Mouse (Mus musculus): Measurements from ENCODE around the gene Snrnp25. TPM values are rescaled to one million over a fixed set of nuclear protein-coding genes. Genes with fewer than 3 reads are reported as not detected.

Snrnp25 gene
- total and polyA plus RNA-seq, 3 experiments = 130 to 158 TPM; not detected in 1

GRCm38 (mm10) chr11:32186031-32186430 lies 19.2 kb upstream of the Snrnp25 start:
- Histone ChIP-seq H3K4me3 (ENCODE audit: control insufficient read depth in 1 of 2, insufficient read depth in 1 of 2, low read depth in 2 of 2, low read length in 2 of 2) (no peak overlapping the region), H3K4me1 (ENCODE audit: control insufficient read depth in 1 of 2, insufficient read depth in 2 of 2, low read length in 2 of 2) (no peaks in the 10 kb centered on the region), H3K27ac (ENCODE audit: control insufficient read depth, low read depth, low read length) (no peak overlapping the region), H3K27me3 (ENCODE audit: control insufficient read depth in 1 of 2, insufficient read depth in 2 of 2, low read length in 2 of 2) (no peaks in the 10 kb centered on the region), H3K79me2 (ENCODE audit: control insufficient read depth, insufficient read depth, low read length, poor library complexity) (no peaks in the 10 kb centered on the region), H3K36me3 (ENCODE audit: control insufficient read depth in 1 of 2, insufficient read depth in 2 of 2, low read length in 2 of 2) (peaks cover 0 to 2% of the 10 kb centered on the region in 2 experiments; a peak in 1 of 4 replicates), H3K9me3 (replicated peaks; ENCODE audit: insufficient read depth, low read length) (no peaks in the 10 kb centered on the region), H3K9ac (ENCODE audit: control insufficient read depth, low read depth, low read length, poor library complexity, severe bottlenecking) (no peak overlapping the region)
- DNase-seq (ENCODE audit: low read depth, low spot score) = no peak
- TF ChIP-seq TAL1 (IDR thresholded peaks at IDR 0.05; ENCODE audit: low read length) (no peak), GATA1 (IDR thresholded peaks at IDR 0.05; ENCODE audit: low read depth, low read length) (no peak), BHLHE40 (IDR thresholded peaks at IDR 0.05; ENCODE audit: borderline replicate concordance, low read depth, low read length) (no peak), MAZ (IDR thresholded peaks at IDR 0.05; ENCODE audit: low read depth, low read length) (no peak), RAD21 (IDR thresholded peaks at IDR 0.05; ENCODE audit: low read depth, low read length) (no peak), SIN3A (IDR thresholded peaks at IDR 0.05; ENCODE audit: low read length) (no peak), TCF12 (IDR thresholded peaks at IDR 0.05; ENCODE audit: low read depth, low read length) (no peak), MXI1 (IDR thresholded peaks at IDR 0.05; ENCODE audit: low read depth, low read length) (no peak), MAX (IDR thresholded peaks at IDR 0.05; ENCODE audit: low read length) (no peak), RCOR1 (IDR thresholded peaks at IDR 0.05; ENCODE audit: low read depth, low read length) (no peak), EP300 (IDR thresholded peaks at IDR 0.05; ENCODE audit: low read depth in 1 of 2, low read length in 2 of 2) (no peak), CTCF (IDR thresholded peaks at IDR 0.05 in 2 of 3, conservative IDR thresholded peaks at IDR 0.05 in 1 of 3; ENCODE audit: control insufficient read depth in 1 of 3, insufficient read depth in 1 of 3, low read depth in 2 of 3, low read length in 3 of 3, poor library complexity in 1 of 3, severe bottlenecking in 1 of 3) (no peak), GABPA (IDR thresholded peaks at IDR 0.05; ENCODE audit: low read depth, low read length) (no peak), E2F4 (IDR thresholded peaks at IDR 0.05; ENCODE audit: borderline replicate concordance, low read depth, low read length) (no peak), ETS1 (IDR thresholded peaks at IDR 0.05; ENCODE audit: low read depth, low read length) (no peak), MYB (IDR thresholded peaks at IDR 0.05; ENCODE audit: low read depth, low read length) (no peak), MYC (IDR thresholded peaks at IDR 0.05; ENCODE audit: low read depth, low read length) (no peak), TBP (IDR thresholded peaks at IDR 0.05; ENCODE audit: low read depth, low read length) (no peak)

- no peaks in the 10 kb centered on the region for H3K27me3 ChIP-seq (ENCODE audit: control insufficient read depth in 1 of 2, insufficient read depth in 2 of 2, low read length in 2 of 2)
- H3K4me1 ChIP-seq (ENCODE audit: control insufficient read depth in 1 of 2, insufficient read depth in 2 of 2, low read length in 2 of 2) = no peaks in the 10 kb centered on the region
- H3K9me3 ChIP-seq (replicated peaks; ENCODE audit: insufficient read depth, low read length) = no peaks in the 10 kb centered on the region
- peak; percentile 30 to 46 (median 45) for TF ChIP-seq CTCF (IDR thresholded peaks at IDR 0.05 in 2 of 3, conservative IDR thresholded peaks at IDR 0.05 in 1 of 3; ENCODE audit: control insufficient read depth in 1 of 3, insufficient read depth in 1 of 3, low read depth in 2 of 3, low read length in 3 of 3, poor library complexity in 1 of 3, severe bottlenecking in 1 of 3)
- TF ChIP-seq MAFK (IDR thresholded peaks at IDR 0.05; ENCODE audit: borderline replicate concordance, low read depth, low read length) = no peak
- H3K27ac ChIP-seq (ENCODE audit: control insufficient read depth, low read depth, low read length) = no peak overlapping the region
- H3K36me3 ChIP-seq (ENCODE audit: control insufficient read depth in 1 of 2, insufficient read depth in 2 of 2, low read length in 2 of 2) = peaks cover 0 to 2% of the 10 kb centered on the region in 2 experiments; a peak in 1 of 4 replicates
- H3K9ac ChIP-seq (ENCODE audit: control insufficient read depth, low read depth, low read length, poor library complexity, severe bottlenecking) = no peak overlapping the region
- no peak overlapping the region for H3K4me3 ChIP-seq (ENCODE audit: control insufficient read depth in 1 of 2, insufficient read depth in 1 of 2, low read depth in 2 of 2, low read length in 2 of 2)
- no peak for DNase-seq (ENCODE audit: low read depth, low spot score)
- no peaks in the 10 kb centered on the region for H3K79me2 ChIP-seq (ENCODE audit: control insufficient read depth, insufficient read depth, low read length, poor library complexity)
Observed at GRCm38 (mm10) chr11:32187256-32187655, 18.0 kb upstream of the Snrnp25 start.
